Mouse (Mus musculus) left cerebral cortex, postnatal 25 days (tissue): ENCODE results near the gene Snrnp25. TPM values are rescaled to one million over a fixed set of nuclear protein-coding genes. Genes with fewer than 3 reads are reported as not detected.

ENCODE experiments used
- DNase-seq, 2 experiments: peaks; one replicate each; pipeline ENCODE4 v3.0.0; 2022; ENCODE audit warnings: low spot score in 2 of 2, mixed read lengths in 1 of 2
- intact Hi-C: fragments of 180-260 bp; cut with DNase I; formaldehyde crosslinking; loops from one replicate; pipeline ENCODE4 v1.15.1; 2025
- total RNA-seq, 2 experiments: library from RNA; stranded (reverse); gene quantifications; 2 replicates each; pipeline ENCODE4 v1.2.3; 2021

Gene Snrnp25
- total RNA-seq, 2 experiments from 2014 or later: 23.7 to 23.9 TPM

GRCm38 (mm10) chr11:32235646-32236045 is 30.4 kb downstream of the Snrnp25 start:
- DNase-seq: peak; percentile 63 to 83
- intact Hi-C loops: loop anchor here (10.0 kb wide), 1 partner anchor 561 kb away; the partner anchor contains the start of gene Bod1

DNA sequence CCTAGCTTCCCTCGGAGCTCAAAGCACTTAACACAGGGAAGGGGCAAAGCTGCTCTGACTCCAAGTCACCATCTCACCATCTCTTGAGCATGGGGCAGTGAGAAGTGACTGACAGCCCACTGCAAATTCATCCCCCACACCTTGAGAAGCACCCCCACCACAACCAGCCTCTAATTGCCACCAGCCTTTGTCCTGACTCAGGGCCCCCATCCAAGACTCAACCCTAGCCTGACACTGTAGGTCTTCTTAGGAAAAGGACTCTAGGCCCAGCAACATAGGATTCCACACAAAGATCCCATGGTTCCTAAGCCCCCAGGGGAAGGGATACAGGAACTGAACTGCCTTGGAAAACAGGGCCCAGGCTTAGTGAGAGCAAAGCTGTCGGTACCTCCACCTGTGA is 30.9 kb downstream of the Snrnp25 start:
- no peak for DNase-seq
- intact Hi-C loops: loop anchor here (10.0 kb wide), 1 partner anchor 561 kb away; the partner anchor contains the start of gene Bod1

GRCm38 (mm10) chr11:32236712-32237410 is 31.6 kb downstream of the Snrnp25 start:
- intact Hi-C loops: loop anchor here (10.0 kb wide), 1 partner anchor 562 kb away; the partner anchor contains the start of gene Bod1

DNA sequence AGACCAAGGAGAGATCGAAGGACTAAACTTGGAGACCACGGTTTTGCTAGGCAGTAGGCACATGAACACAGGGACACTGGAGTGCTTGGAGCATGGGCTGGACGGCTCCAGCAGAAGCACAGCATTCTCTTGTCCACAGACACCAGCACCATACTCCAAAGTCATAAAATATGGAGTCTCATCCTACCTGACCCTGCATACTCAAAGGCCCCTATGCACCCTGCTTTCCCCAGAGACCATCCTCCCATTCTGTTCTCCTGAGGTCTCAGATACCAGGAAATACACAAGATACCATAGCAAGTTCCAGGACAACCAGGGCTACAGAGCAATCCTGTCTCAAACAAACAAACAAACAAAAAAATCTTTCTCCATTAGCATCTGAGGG is 32.2 kb downstream of the Snrnp25 start:
- intact Hi-C loops: loop anchor here (10.0 kb wide), 1 partner anchor 563 kb away; the partner anchor contains the start of gene Bod1
- DNase-seq: no peak

More at GRCm38 (mm10) chr11:32236712-32237410, 31.6 kb downstream of the Snrnp25 start:
- no peak for DNase-seq

DNA sequence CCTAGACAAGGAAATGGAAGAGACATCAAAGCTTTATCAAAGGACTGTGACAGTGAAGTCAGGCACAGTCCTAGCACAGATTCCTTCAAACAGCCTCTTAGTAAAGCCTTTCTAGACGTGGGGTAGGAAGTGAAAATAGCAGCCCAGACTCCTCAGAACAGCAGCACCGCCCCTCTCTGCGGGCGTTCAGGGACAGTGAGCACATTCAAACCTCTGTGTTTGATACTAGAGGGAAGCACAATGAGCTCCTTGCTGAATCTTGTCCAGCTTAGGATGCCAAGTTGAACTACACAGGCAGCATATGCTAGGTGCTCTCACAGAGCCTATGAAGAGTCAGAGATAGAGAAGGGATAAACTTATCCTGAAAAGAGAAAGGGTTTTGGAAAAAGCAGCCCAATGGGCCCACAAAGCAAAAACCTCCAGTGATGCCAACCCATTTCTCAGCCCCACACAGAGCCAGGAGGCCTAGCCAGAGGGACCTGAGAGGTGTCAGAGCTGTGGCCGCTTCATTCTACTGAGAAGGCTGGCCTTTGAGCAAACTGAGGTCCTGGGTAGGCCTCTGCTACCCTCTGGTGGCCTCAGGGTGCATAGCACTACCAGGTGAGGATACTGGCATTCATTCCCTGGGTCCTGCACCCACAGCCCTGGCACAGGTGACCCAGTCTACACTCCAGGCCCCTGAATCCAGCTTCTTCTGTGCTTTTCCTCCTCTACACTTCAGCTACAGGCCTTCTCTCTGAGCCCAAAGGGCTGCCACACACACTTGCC is 33.1 kb downstream of the Snrnp25 start:
- intact Hi-C loops: loop anchor here (1.0 to 10.0 kb wide), 3 partner anchors 21 to 563 kb away; partner anchors contain the start of gene Bod1
- peak; percentile 73 to 86 for DNase-seq

DNA sequence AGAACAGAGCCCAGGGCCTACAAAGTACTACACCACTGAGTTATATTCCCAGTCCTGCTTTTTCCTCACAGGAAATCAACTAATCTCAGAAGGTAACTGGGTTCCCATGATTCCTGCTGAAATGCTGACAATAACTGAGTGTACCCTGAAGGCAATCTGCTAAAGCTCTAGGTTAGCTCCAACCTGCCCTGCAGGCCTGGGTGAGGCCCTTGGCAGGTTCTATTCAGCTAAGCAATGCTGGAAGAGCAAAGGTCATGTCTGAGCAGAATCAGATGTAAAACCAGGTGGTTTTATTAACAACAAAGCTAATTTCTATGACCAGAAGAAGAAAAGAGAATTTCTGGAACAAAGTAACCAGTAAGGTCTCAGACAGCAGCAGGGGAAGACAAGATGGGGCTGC is 36.2 kb downstream of the Snrnp25 start:
- no peak for DNase-seq
- intact Hi-C loops: no loop called here

GRCm38 (mm10) chr11:32242209-32242608 is 37.0 kb downstream of the Snrnp25 start:
- intact Hi-C loops: no loop called here
- DNase-seq: no peak

GRCm38 (mm10) chr11:32243205-32243955 is 38.2 kb downstream of the Snrnp25 start:
- intact Hi-C loops: no loop called here
- peak in 1 of 2 experiments; percentile 85 for DNase-seq

DNA sequence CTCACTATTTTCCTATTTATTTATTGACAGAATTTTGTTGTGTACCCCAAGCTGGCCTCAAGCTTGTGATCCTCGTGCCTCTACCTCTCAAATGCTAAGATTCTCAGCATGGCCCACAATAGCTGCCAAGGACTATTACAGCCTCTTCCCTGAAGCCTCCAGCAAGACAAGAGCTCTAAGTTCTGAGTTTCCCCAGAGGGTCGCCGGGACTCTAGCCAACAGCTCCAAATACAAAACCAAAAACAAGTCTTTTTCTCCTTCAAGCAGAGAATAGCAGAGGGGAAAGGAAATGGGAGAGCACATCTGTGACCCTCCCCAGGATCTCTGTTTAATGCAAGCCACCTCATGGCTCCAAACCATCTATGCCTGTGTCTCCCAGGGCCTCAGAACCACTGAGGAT is 38.8 kb downstream of the Snrnp25 start:
- no peak for DNase-seq
- intact Hi-C loops: no loop called here

- intact Hi-C loops: no loop called here
- DNase-seq: no peak
These were observed 39.4 kb downstream of the Snrnp25 start for GRCm38 (mm10) chr11:32244617-32245016.

GRCm38 (mm10) chr11:32245614-32246013 is 40.4 kb downstream of the Snrnp25 start:
- intact Hi-C loops: no loop called here
- no peak for DNase-seq

- intact Hi-C loops: no loop called here
- DNase-seq: no peak
These were observed 41.9 kb downstream of the Snrnp25 start for GRCm38 (mm10) chr11:32247068-32247467.

DNA sequence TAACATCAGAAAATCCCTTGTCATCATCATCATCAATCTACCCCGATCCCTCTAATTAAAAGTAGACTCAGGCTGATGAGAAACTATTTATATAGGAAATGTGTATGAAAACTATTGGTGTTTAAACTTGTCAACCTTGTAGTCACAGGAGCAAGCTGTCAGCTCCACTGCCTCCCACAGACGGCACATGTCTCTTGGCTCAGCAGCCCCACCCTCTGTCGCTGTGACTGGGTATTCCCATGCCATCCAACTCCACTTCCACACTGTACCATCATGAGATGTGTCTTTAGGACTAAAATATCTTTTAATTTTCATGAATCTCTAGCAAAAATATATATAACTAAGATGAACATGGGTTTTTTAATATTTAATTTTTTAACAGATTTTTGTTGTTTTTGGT is 43.1 kb downstream of the Snrnp25 start:
- intact Hi-C loops: no loop called here
- no peak for DNase-seq

DNA sequence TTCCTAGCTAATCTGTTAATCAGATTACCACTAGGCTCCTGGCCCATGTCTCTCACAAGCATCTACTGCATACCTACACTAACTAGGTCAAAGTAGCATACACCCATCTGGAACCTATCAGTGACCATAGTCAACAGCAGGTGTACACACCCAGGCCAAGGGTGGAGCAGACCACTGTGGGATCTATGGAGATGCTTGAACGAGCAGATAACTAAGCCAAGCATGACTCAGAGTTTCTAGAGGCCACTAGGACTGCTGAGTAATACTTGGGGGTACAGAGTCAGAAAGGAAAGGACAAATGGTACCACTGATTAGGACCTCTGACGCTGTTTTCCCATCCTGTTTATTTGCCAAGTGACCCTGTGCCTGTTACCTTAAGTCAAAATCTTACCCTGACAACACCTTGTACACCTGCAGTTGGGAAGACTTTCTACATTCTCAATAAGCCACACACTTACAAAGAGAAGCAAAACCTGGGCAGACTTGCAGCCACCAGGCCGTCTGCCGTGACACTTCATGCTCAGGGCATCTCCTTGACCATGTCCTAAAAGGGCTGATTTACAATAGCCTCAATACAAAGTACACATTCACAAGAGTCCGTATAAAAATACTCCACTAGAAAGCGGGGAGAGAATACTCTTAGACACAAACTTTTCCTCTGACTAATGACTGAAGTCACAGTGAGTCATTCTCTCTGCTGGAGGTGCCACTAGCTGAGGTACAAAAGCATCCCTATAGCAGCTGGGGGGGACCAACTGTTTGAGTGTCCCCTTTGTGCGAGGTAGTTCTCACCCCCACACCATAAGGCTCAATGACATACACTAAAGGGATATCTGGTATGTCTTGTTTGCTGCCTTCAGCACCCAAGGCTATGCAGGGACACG is 45.9 kb downstream of the Snrnp25 start:
- no peak for DNase-seq
- intact Hi-C loops: no loop called here

GRCm38 (mm10) chr11:32253121-32253520 is 47.9 kb downstream of the Snrnp25 start:
- no peak for DNase-seq
- intact Hi-C loops: no loop called here

DNA sequence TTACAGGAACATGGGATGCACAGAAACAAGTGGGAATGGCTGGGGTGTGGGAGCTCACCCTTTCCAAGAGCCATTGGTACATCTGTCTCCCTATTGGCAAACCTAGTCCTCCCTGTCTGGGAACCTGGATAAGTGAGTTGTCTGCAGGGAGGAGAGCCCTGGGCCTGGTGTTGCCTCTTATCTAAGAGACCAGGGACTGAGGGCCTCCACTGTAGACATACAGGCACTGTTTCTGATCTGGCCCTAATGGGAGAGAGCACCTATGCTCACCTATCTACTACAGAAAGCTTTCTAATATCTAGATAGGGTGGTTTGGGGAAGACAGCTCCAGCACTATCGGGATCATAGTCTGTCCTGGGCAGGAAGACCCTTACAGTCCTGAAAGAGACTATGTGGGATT is 50.9 kb downstream of the Snrnp25 start:
- no peak for DNase-seq
- intact Hi-C loops: no loop called here

DNA sequence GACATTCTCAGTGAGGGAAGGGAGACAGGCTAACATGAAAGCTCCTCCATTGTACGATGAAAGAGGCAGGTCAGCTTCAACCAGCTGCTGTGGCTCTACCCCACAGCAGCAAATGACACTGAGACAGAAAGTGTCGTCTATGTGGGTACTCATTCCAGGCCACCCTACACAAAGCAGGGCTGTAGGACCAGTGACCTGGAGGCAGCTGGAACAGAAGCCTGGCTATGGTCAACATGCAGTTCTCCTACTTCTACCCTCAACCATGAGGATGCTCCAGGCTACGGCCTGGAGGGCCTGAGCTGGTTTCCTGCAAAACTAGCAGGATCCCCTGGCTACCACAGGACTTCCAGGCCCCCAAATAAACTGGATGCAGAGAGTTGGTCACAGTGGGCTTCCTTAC is 51.4 kb downstream of the Snrnp25 start:
- intact Hi-C loops: no loop called here
- DNase-seq: no peak
